ENCODE assay signal across 16 mouse cellular contexts in genomic region chr7:90043526-90043925, GRCm38 (mm10).
DNase-seq lines count a peak whose midpoint lies in the region; ATAC-seq and TF ChIP-seq lines count a peak whose summit lies in the region.
"Had no signal": no experiment of that assay in that cellular context is flagged by ENCODE, and none has a peak within 500 bp of the region (broad histone marks: within the 10 kb centered on the region; RNA-seq: fewer than 3 reads in every experiment).

No protein-coding gene starts in this region.

- DNase-seq in liver, embryonic 11.5 days (ENCODE audit: low spot score), result no peak
- DNase-seq in adrenal gland, postnatal 10 days, result peak; percentile 66
- no peak for DNase-seq in intestine, embryonic 14.5 days (ENCODE audit: low spot score)
- no peak for DNase-seq in liver, postnatal 0 days
- no peak for DNase-seq in urinary bladder, postnatal 36 days (ENCODE audit: low spot score in 2 of 2)
- no peak for DNase-seq in heart, adult 18-20 months
- DNase-seq: cerebellum, adult 11-12 months; right cerebral cortex, postnatal 25 days had no signal

- H3K4me1 ChIP-seq in liver, embryonic 12.5 days, result peaks cover 89% of the 10 kb centered on the region
- peaks cover 54% of the 10 kb centered on the region for H3K4me1 ChIP-seq in liver, embryonic 11.5 days (replicated peaks; ENCODE audit: control insufficient read depth, insufficient read depth, low read length)
- peaks cover 12% of the 10 kb centered on the region for H3K4me1 ChIP-seq in intestine, embryonic 14.5 days (replicated peaks; ENCODE audit: control insufficient read depth, insufficient read depth, low read length)
- H3K4me1 ChIP-seq in liver, postnatal 0 days (ENCODE audit: insufficient read depth), result peaks cover 68% of the 10 kb centered on the region
- H3K4me1 ChIP-seq in neural tube, embryonic 15.5 days, result peaks cover 4% of the 10 kb centered on the region; the same call in 1 of the 2 replicates

- ATAC-seq in liver, embryonic 12.5 days, result no peak
- ATAC-seq in liver, embryonic 11.5 days (replicated peaks; ENCODE audit: low FRiP score), result no peak
- no peak for ATAC-seq in intestine, embryonic 14.5 days (replicated peaks; ENCODE audit: low FRiP score, low TSS enrichment, low read depth)
- no peak for ATAC-seq in liver, postnatal 0 days
- ATAC-seq in neural tube, embryonic 15.5 days (ENCODE audit: low FRiP score), result no peak
- ATAC-seq: forebrain, embryonic 14.5 days; midbrain, embryonic 16.5 days had no signal

- no peaks in the 10 kb centered on the region for H3K9me3 ChIP-seq in liver, embryonic 12.5 days (replicated peaks)
- H3K9me3 ChIP-seq in liver, embryonic 11.5 days (ENCODE audit: control insufficient read depth, low read length), result no peaks in the 10 kb centered on the region
- no peaks in the 10 kb centered on the region for H3K9me3 ChIP-seq in intestine, embryonic 14.5 days (ENCODE audit: control insufficient read depth, low read length)
- H3K9me3 ChIP-seq in liver, postnatal 0 days (ENCODE audit: low read length), result no peaks in the 10 kb centered on the region
- H3K9me3 ChIP-seq in neural tube, embryonic 15.5 days (replicated peaks), result no peaks in the 10 kb centered on the region
- H3K9me3 ChIP-seq: hindbrain, embryonic 10.5 days; neural tube, embryonic 12.5 days had no signal

- no peaks in the 10 kb centered on the region for H3K27me3 ChIP-seq in liver, embryonic 12.5 days (replicated peaks)
- no peaks in the 10 kb centered on the region for H3K27me3 ChIP-seq in liver, embryonic 11.5 days (replicated peaks; ENCODE audit: control insufficient read depth, insufficient read depth, low read length)
- H3K27me3 ChIP-seq in intestine, embryonic 14.5 days (replicated peaks; ENCODE audit: control insufficient read depth, insufficient read depth, low read length), result no peaks in the 10 kb centered on the region
- no peaks in the 10 kb centered on the region for H3K27me3 ChIP-seq in liver, postnatal 0 days (ENCODE audit: insufficient read depth, low read length)
- H3K27me3 ChIP-seq in neural tube, embryonic 15.5 days (replicated peaks), result no peaks in the 10 kb centered on the region
- H3K27me3 ChIP-seq: CH12.LX; neural tube, embryonic 12.5 days had no signal

- H3K36me3 ChIP-seq in liver, embryonic 12.5 days, result no peaks in the 10 kb centered on the region
- H3K36me3 ChIP-seq in liver, embryonic 11.5 days (ENCODE audit: control insufficient read depth, insufficient read depth, low read length), result no peaks in the 10 kb centered on the region
- H3K36me3 ChIP-seq in intestine, embryonic 14.5 days (ENCODE audit: control insufficient read depth, insufficient read depth, low read length), result no peaks in the 10 kb centered on the region
- H3K36me3 ChIP-seq in liver, postnatal 0 days (replicated peaks; ENCODE audit: insufficient read depth, low read length), result no peaks in the 10 kb centered on the region
- H3K36me3 ChIP-seq in neural tube, embryonic 15.5 days, result no peaks in the 10 kb centered on the region
- H3K36me3 ChIP-seq: hindbrain, embryonic 10.5 days; neural tube, embryonic 12.5 days had no signal

- H3K27ac ChIP-seq in liver, embryonic 12.5 days, result peak overlapping the region; percentile 91
- no peak overlapping the region for H3K27ac ChIP-seq in liver, embryonic 11.5 days (ENCODE audit: low read depth, low read length)
- H3K27ac ChIP-seq in intestine, embryonic 14.5 days (ENCODE audit: low read depth), result peak overlapping the region; percentile 34; the same call in 1 of the 2 replicates
- peak overlapping the region; percentile 91; the same call in 1 of the 2 replicates for H3K27ac ChIP-seq in liver, postnatal 0 days (ENCODE audit: low read depth)
- H3K27ac ChIP-seq in neural tube, embryonic 15.5 days (replicated peaks), result no peak overlapping the region
- H3K27ac ChIP-seq: hindbrain, embryonic 10.5 days; neural tube, embryonic 12.5 days had no signal

- no peak for TF ChIP-seq EP300 in liver, postnatal 0 days (IDR thresholded peaks at IDR 0.05; ENCODE audit: low read depth)

- 79% methylated on average over 8 of the region's 8 CpGs for WGBS in liver, embryonic 12.5 days (ENCODE audit: insufficient replicate concordance)
- WGBS in liver, embryonic 11.5 days, result 74% methylated on average over 8 of the region's 8 CpGs
- 42% methylated on average over 8 of the region's 8 CpGs for WGBS in intestine, embryonic 14.5 days
- 74% methylated on average over 8 of the region's 8 CpGs for WGBS in liver, postnatal 0 days (ENCODE audit: insufficient replicate concordance)
- WGBS in neural tube, embryonic 15.5 days, result 84% methylated on average over 8 of the region's 8 CpGs

- H3K4me2 ChIP-seq in liver, embryonic 12.5 days, result no peak overlapping the region
- H3K4me2 ChIP-seq in liver, embryonic 11.5 days, result no peak overlapping the region
- H3K4me2 ChIP-seq in intestine, embryonic 14.5 days (ENCODE audit: low read length), result no peak overlapping the region
- no peak overlapping the region for H3K4me2 ChIP-seq in liver, postnatal 0 days (ENCODE audit: low read depth, low read length)
- H3K4me2 ChIP-seq in neural tube, embryonic 15.5 days, result no peak overlapping the region
- H3K4me2 ChIP-seq: heart, embryonic 11.5 days; neural tube, embryonic 12.5 days had no signal

- no peak overlapping the region for H3K4me3 ChIP-seq in liver, embryonic 12.5 days
- H3K4me3 ChIP-seq in liver, embryonic 11.5 days (ENCODE audit: low read depth, low read length), result no peak overlapping the region
- H3K4me3 ChIP-seq in intestine, embryonic 14.5 days (ENCODE audit: low read depth, low read length), result no peak overlapping the region
- H3K4me3 ChIP-seq in liver, postnatal 0 days (ENCODE audit: low read depth, low read length), result no peak overlapping the region
- H3K4me3 ChIP-seq in neural tube, embryonic 15.5 days (replicated peaks), result no peak overlapping the region
- H3K4me3 ChIP-seq: hindbrain, embryonic 10.5 days; neural tube, embryonic 12.5 days had no signal

- no peak for TF ChIP-seq CTCF in liver, postnatal 0 days (IDR thresholded peaks at IDR 0.05; ENCODE audit: low read depth)

- peak overlapping the region; percentile 34; the same call in 1 of the 2 replicates for H3K9ac ChIP-seq in liver, embryonic 12.5 days
- no peak overlapping the region for H3K9ac ChIP-seq in liver, embryonic 11.5 days (ENCODE audit: low read depth, low read length)
- no peak overlapping the region for H3K9ac ChIP-seq in intestine, embryonic 14.5 days (ENCODE audit: low read length)
- H3K9ac ChIP-seq in liver, postnatal 0 days (replicated peaks), result no peak overlapping the region
- no peak overlapping the region for H3K9ac ChIP-seq in neural tube, embryonic 15.5 days (replicated peaks)
- H3K9ac ChIP-seq: neural tube, embryonic 12.5 days had no signal

Comparison
In these comparisons a context has a peak if more than half of its experiments do, and no peak if none do; other contexts are left out.
1. H3K27ac ChIP-seq: peak in liver, embryonic 12.5 days (single experiment), intestine, embryonic 14.5 days (single experiment) and liver, postnatal 0 days (single experiment); none in liver, embryonic 11.5 days (single experiment) and neural tube, embryonic 15.5 days (single experiment).